Mouse (Mus musculus) limb, embryonic 11.5 days (tissue): ENCODE data around the gene Dock9. TPM values are rescaled to one million over a fixed set of nuclear protein-coding genes. Genes with fewer than 3 reads are reported as not detected.

Experiments
- ATAC-seq: fragments of 200-750 bp; cut with Nextera tagmentation; 2 replicates; pipeline ENCODE4 v1.8.0; 2017; ENCODE audit warnings: low read depth; ENCODE audit not compliant: insufficient number of reproducible peaks, low FRiP score, low TSS enrichment
- DNase-seq: peaks from one replicate; pipeline ENCODE4 v3.0.0-alpha.2; 2015; ENCODE audit warnings: low spot score
- H3K27ac ChIP-seq: fragments of 300-500 bp; sonication (generic); replicated peaks from 2 replicates; pipeline ENCODE4 v1.5.1; 2014; ENCODE audit warnings: low read depth, mild to moderate bottlenecking, low read length
- H3K27me3 ChIP-seq: fragments of 300-500 bp; sonication (generic); 2 replicates; pipeline ENCODE4 v1.6.1; 2014; ENCODE audit warnings: mild to moderate bottlenecking, low read length, mixed read lengths; ENCODE audit not compliant: control insufficient read depth, insufficient read depth
- H3K36me3 ChIP-seq: fragments of 300-500 bp; sonication (generic); 2 replicates; pipeline ENCODE4 v1.6.1; 2014; ENCODE audit warnings: mild to moderate bottlenecking, low read length, moderate library complexity, mixed read lengths; ENCODE audit not compliant: control insufficient read depth, insufficient read depth
- H3K4me1 ChIP-seq: fragments of 300-500 bp; sonication (generic); 2 replicates; pipeline ENCODE4 v1.6.1; 2014; ENCODE audit warnings: low read length, mixed read lengths; ENCODE audit not compliant: control insufficient read depth, insufficient read depth
- H3K4me2 ChIP-seq: fragments of 300-500 bp; sonication (generic); 2 replicates; pipeline ENCODE4 v1.6.1; 2014; ENCODE audit warnings: low read depth, mild to moderate bottlenecking, moderate library complexity; ENCODE audit not compliant: severe bottlenecking
- H3K4me3 ChIP-seq: fragments of 300-500 bp; sonication (generic); 2 replicates; pipeline ENCODE4 v1.5.1; 2014; ENCODE audit warnings: low read depth, low read length
- H3K9ac ChIP-seq: fragments of 300-500 bp; sonication (generic); 2 replicates; pipeline ENCODE4 v1.6.1; 2014; ENCODE audit warnings: mild to moderate bottlenecking, low read length
- H3K9me3 ChIP-seq: fragments of 300-500 bp; sonication (generic); 2 replicates; pipeline ENCODE4 v1.6.1; 2016; ENCODE audit warnings: low read length; ENCODE audit not compliant: control insufficient read depth
- WGBS: fragments of 180-500 bp; shearing (Covaris S2); extraction: QIAGEN DNeasy Blood & Tissue Kit; methylation state at CpG from one replicate; pipeline ENCODE4 v1.1.7; 2014; 5-methylcytosine and 5-hydroxymethylcytosine counted together
- polyA plus RNA-seq: library from polyadenylated mRNA; unstranded; fragments of >200 nt; fragmentation: Nextera tagmentation; extraction: Ambion mirVana; gene quantifications from 2 replicates; pipeline ENCODE4 v1.2.1, GENCODE M21; 2014

Dock9 gene
- polyA plus RNA-seq, 1 experiment from 2014 or later = 5.8 TPM

GRCm38 (mm10) chr14:121670016-121670415 lies 127.6 kb downstream of the Dock9 start:
- Histone ChIP-seq H3K27me3 (no peaks in the 10 kb centered on the region), H3K4me2 (no peak overlapping the region), H3K4me1 (no peaks in the 10 kb centered on the region), H3K9ac (no peak overlapping the region), H3K36me3 (no peaks in the 10 kb centered on the region), H3K9me3 (no peaks in the 10 kb centered on the region), H3K4me3 (no peak overlapping the region), H3K27ac (no peak overlapping the region)
- WGBS = 93% methylated on average over 5 of the region's 5 CpGs
- no peak for ATAC-seq
- DNase-seq = no peak

- Histone ChIP-seq H3K4me2 (no peak overlapping the region), H3K27me3 (no peaks in the 10 kb centered on the region), H3K9ac (no peak overlapping the region), H3K4me1 (no peaks in the 10 kb centered on the region), H3K36me3 (no peaks in the 10 kb centered on the region), H3K27ac (no peak overlapping the region), H3K9me3 (no peaks in the 10 kb centered on the region), H3K4me3 (no peak overlapping the region)
- ATAC-seq (no peak), DNase-seq (no peak)
- 81% methylated on average over 3 of the region's 3 CpGs for WGBS
Measured at GRCm38 (mm10) chr14:121666641-121667274, 130.9 kb downstream of the Dock9 start.

GRCm38 (mm10) chr14:121665693-121666273 lies 131.9 kb downstream of the Dock9 start:
- Histone ChIP-seq H3K9me3 (no peaks in the 10 kb centered on the region), H3K9ac (no peak overlapping the region), H3K4me1 (no peaks in the 10 kb centered on the region), H3K4me3 (no peak overlapping the region), H3K27me3 (no peaks in the 10 kb centered on the region), H3K4me2 (no peak overlapping the region), H3K36me3 (no peaks in the 10 kb centered on the region), H3K27ac (no peak overlapping the region)
- WGBS = 98% methylated on average over 9 of the region's 9 CpGs
- ATAC-seq (no peak), DNase-seq (no peak)

GRCm38 (mm10) chr14:121663913-121664312 lies 133.7 kb downstream of the Dock9 start:
- 92% methylated on average over 1 of the region's 1 CpGs for WGBS
- ATAC-seq = no peak

GRCm38 (mm10) chr14:121660918-121661317 lies 136.7 kb downstream of the Dock9 start:
- H3K4me1 ChIP-seq = no peaks in the 10 kb centered on the region
- H3K9ac ChIP-seq = no peak overlapping the region
- no peaks in the 10 kb centered on the region for H3K9me3 ChIP-seq
- H3K27ac ChIP-seq = no peak overlapping the region
- no peak overlapping the region for H3K4me3 ChIP-seq
- no peaks in the 10 kb centered on the region for H3K27me3 ChIP-seq
- H3K4me2 ChIP-seq = no peak overlapping the region
- H3K36me3 ChIP-seq = no peaks in the 10 kb centered on the region
- 65% methylated on average over 8 of the region's 8 CpGs for WGBS
- DNase-seq = no peak
- no peak for ATAC-seq

More at GRCm38 (mm10) chr14:121663913-121664312, 133.7 kb downstream of the Dock9 start:
- Histone ChIP-seq H3K9me3 (no peaks in the 10 kb centered on the region), H3K9ac (no peak overlapping the region), H3K27ac (no peak overlapping the region), H3K27me3 (no peaks in the 10 kb centered on the region), H3K36me3 (no peaks in the 10 kb centered on the region), H3K4me2 (no peak overlapping the region), H3K4me1 (no peaks in the 10 kb centered on the region), H3K4me3 (no peak overlapping the region)
- DNase-seq = no peak

DNA sequence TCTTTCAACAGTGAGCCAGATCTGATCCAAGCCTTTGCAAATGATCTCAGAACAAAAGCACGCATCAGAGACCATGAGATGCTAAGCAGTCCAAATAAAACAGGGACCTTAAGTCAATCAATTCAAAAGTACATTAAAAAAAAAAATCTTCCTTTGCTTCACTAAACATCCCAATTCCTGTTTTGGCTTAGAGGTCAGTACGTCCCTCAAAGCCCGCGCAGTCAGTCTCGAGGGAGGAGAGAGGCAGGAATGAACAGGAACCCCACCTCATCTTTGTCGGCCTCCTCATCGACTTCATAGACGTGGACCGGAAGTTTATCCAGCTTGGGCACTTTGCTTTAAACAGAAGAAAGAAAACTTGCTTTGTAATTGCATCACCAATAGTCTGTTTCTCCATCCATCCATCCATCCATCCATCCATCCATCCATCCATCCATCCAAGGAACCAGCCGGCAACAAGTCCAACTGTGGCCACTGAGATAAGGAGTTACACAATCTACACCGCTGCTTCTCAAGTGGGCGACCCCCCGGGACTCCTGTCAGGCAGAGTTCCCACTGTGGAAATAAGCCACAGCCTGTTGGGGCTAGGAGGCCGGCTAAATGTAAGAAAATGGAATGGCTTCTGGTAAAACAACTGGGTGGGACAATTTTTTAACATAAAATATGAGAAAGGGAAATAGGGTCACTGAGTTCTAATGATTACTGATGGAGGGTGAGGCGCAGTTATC lies 137.3 kb downstream of the Dock9 start:
- 94% methylated on average over 15 of the region's 15 CpGs for WGBS

DNA sequence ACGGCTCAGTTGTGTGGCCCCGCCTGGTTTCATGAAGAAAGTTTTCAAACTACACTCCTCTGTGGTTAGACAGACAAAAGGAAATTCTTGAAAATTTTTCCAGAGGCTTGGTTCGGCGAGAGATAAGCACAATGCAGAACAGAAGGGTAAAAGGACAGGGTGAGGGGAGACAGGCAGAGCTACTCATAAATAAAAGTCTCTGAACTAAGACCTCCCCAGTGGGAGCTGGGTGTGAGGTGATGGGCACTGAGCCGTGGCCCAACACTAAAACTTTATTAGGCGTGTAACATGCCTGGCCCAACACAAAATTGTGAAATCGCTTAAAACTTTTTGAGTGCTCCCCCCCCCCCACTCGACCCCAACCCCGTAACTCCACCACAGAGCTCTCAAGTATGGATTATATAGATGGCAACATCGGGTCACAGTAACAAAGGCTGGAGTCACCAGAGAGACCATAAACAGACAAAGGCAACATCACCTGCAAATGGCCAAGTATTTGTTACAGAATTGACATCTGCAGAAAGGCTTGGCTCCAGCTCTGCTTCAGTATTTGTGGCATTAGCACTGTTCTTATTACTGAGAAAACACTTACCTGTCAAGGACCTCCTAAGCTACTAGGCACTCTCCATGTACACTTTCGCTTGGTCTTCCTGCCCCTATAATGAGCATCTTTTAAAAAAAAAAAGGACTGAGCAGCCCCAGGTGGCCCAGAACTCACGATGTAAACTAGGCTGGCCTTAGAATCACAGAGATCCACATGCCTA lies 138.4 kb downstream of the Dock9 start:
- WGBS = 61% methylated on average over 12 of the region's 12 CpGs

More for the DNA sequence above, 137.3 kb downstream of the Dock9 start:
- Histone ChIP-seq H3K4me1 (no peaks in the 10 kb centered on the region), H3K27ac (no peak overlapping the region), H3K4me2 (no peak overlapping the region), H3K4me3 (no peak overlapping the region), H3K9me3 (no peaks in the 10 kb centered on the region), H3K9ac (no peak overlapping the region), H3K27me3 (no peaks in the 10 kb centered on the region), H3K36me3 (no peaks in the 10 kb centered on the region)
- DNase-seq (no peak), ATAC-seq (no peak)

GRCm38 (mm10) chr14:121658537-121658936 lies 139.1 kb downstream of the Dock9 start:
- no peak for ATAC-seq

More for the DNA sequence above, 138.4 kb downstream of the Dock9 start:
- no peak overlapping the region for H3K27ac ChIP-seq
- no peaks in the 10 kb centered on the region for H3K36me3 ChIP-seq
- no peak overlapping the region for H3K4me3 ChIP-seq
- ATAC-seq (no peak), DNase-seq (no peak)
- H3K4me1 ChIP-seq = no peaks in the 10 kb centered on the region
- no peaks in the 10 kb centered on the region for H3K27me3 ChIP-seq
- no peak overlapping the region for H3K4me2 ChIP-seq
- H3K9me3 ChIP-seq = no peaks in the 10 kb centered on the region
- no peak overlapping the region for H3K9ac ChIP-seq

More at GRCm38 (mm10) chr14:121658537-121658936, 139.1 kb downstream of the Dock9 start:
- H3K27ac ChIP-seq = no peak overlapping the region
- H3K4me3 ChIP-seq = no peak overlapping the region
- H3K4me1 ChIP-seq = 0 out of 2 replicates have a peak, but pooled peaks cover 4% of the 10 kb centered on the region
- H3K9me3 ChIP-seq = no peaks in the 10 kb centered on the region
- H3K27me3 ChIP-seq = no peaks in the 10 kb centered on the region
- WGBS = 91% methylated on average over 9 of the region's 9 CpGs
- no peaks in the 10 kb centered on the region for H3K36me3 ChIP-seq
- no peak for DNase-seq
- no peak overlapping the region for H3K9ac ChIP-seq
- no peak overlapping the region for H3K4me2 ChIP-seq
